Mouse (Mus musculus) hindbrain, embryonic 16.5 days (tissue): ENCODE results near the gene Abtb2. TPM values are rescaled to one million over a fixed set of nuclear protein-coding genes. Genes with fewer than 3 reads are reported as not detected.
A peak's percentile ranks its signal among the peaks of the same experiment; 100 is the strongest.

Experiments
- ATAC-seq: fragments of 200-750 bp; cut with Nextera tagmentation; 2 replicates; pipeline ENCODE4 v1.8.0; 2017; ENCODE audit warnings: moderate TSS enrichment, moderate library complexity
- H3K27ac ChIP-seq: fragments of 300-500 bp; sonication (generic); 2 replicates; pipeline ENCODE4 v1.5.1; 2014; ENCODE audit warnings: low read depth, mild to moderate bottlenecking, control low read depth, low read length, moderate library complexity
- H3K27me3 ChIP-seq: fragments of 300-500 bp; sonication (generic); replicated peaks from 2 replicates; pipeline ENCODE4 v1.6.1; 2014; ENCODE audit warnings: low read length; ENCODE audit not compliant: control insufficient read depth, insufficient read depth
- H3K36me3 ChIP-seq: fragments of 300-500 bp; sonication (generic); 2 replicates; pipeline ENCODE4 v1.6.1; 2014; ENCODE audit warnings: mild to moderate bottlenecking, low read length, moderate library complexity, mixed read lengths; ENCODE audit not compliant: control insufficient read depth, insufficient read depth
- H3K4me1 ChIP-seq: fragments of 300-500 bp; sonication (generic); 2 replicates; pipeline ENCODE4 v1.6.1; 2014; ENCODE audit warnings: low read depth, low read length; ENCODE audit not compliant: control insufficient read depth, insufficient read depth
- H3K4me2 ChIP-seq: fragments of 300-500 bp; sonication (generic); 2 replicates; pipeline ENCODE4 v1.6.1; 2014; ENCODE audit warnings: mild to moderate bottlenecking, low read length, control low read depth, moderate library complexity
- H3K4me3 ChIP-seq: fragments of 300-500 bp; sonication (generic); 2 replicates; pipeline ENCODE4 v1.5.1; 2014; ENCODE audit warnings: mild to moderate bottlenecking, low read length, control low read depth, moderate library complexity
- H3K9ac ChIP-seq: fragments of 300-500 bp; sonication (generic); 2 replicates; pipeline ENCODE4 v1.6.1; 2014; ENCODE audit warnings: low read depth, mild to moderate bottlenecking, control low read depth, low read length, moderate library complexity
- H3K9me3 ChIP-seq: fragments of 300-500 bp; sonication (generic); 2 replicates; pipeline ENCODE4 v1.6.1; 2014; ENCODE audit warnings: mild to moderate bottlenecking, low read length, moderate library complexity; ENCODE audit not compliant: control insufficient read depth
- WGBS: fragments of 180-500 bp; shearing (Covaris S2); extraction: QIAGEN DNeasy Blood & Tissue Kit; methylation state at CpG from one replicate; pipeline ENCODE4 v1.1.7; 2014; 5-methylcytosine and 5-hydroxymethylcytosine counted together
- polyA plus RNA-seq: library from polyadenylated mRNA; unstranded; fragments of >200 nt; fragmentation: Nextera tagmentation; extraction: Ambion mirVana; gene quantifications from 2 replicates; pipeline ENCODE4 v1.2.1, GENCODE M21; 2015

Abtb2 gene
- polyA plus RNA-seq, 1 experiment from 2014 or later = 10.0 TPM

GRCm38 (mm10) chr2:103710849-103711248 is 144.7 kb downstream of the Abtb2 start:
- 85% methylated on average over 7 of the region's 7 CpGs for WGBS
- H3K9ac ChIP-seq = no peak overlapping the region
- H3K4me1 ChIP-seq = peaks cover 8% of the 10 kb centered on the region
- H3K4me3 ChIP-seq = no peak overlapping the region
- H3K36me3 ChIP-seq = no peaks in the 10 kb centered on the region; the same call in 1 of the 2 replicates
- H3K27me3 ChIP-seq = no peaks in the 10 kb centered on the region
- H3K27ac ChIP-seq = no peak overlapping the region
- no peak for ATAC-seq
- no peak overlapping the region for H3K4me2 ChIP-seq
- H3K9me3 ChIP-seq = no peaks in the 10 kb centered on the region

- WGBS = 93% methylated on average over 7 of the region's 7 CpGs
- Histone ChIP-seq H3K9ac (no peak overlapping the region), H3K4me1 (no peaks in the 10 kb centered on the region), H3K36me3 (no peaks in the 10 kb centered on the region; the same call in 1 of the 2 replicates), H3K4me3 (no peak overlapping the region), H3K27ac (no peak overlapping the region), H3K4me2 (no peak overlapping the region), H3K9me3 (no peaks in the 10 kb centered on the region), H3K27me3 (no peaks in the 10 kb centered on the region)
- no peak for ATAC-seq
Observed at GRCm38 (mm10) chr2:103713831-103714230, 147.7 kb downstream of the Abtb2 start.

- Histone ChIP-seq H3K9me3 (no peaks in the 10 kb centered on the region), H3K4me3 (no peak overlapping the region), H3K27ac (no peak overlapping the region), H3K9ac (no peak overlapping the region), H3K27me3 (no peaks in the 10 kb centered on the region), H3K4me2 (no peak overlapping the region), H3K36me3 (no peaks in the 10 kb centered on the region; the same call in 1 of the 2 replicates), H3K4me1 (no peaks in the 10 kb centered on the region)
- no peak for ATAC-seq
- WGBS = 59% methylated on average over 4 of the region's 4 CpGs
Observed at GRCm38 (mm10) chr2:103714412-103714811, 148.3 kb downstream of the Abtb2 start.

GRCm38 (mm10) chr2:103718594-103719291 is 152.6 kb downstream of the Abtb2 start:
- Histone ChIP-seq H3K4me3 (no peak overlapping the region), H3K36me3 (peaks cover 10% of the 10 kb centered on the region), H3K4me2 (no peak overlapping the region), H3K4me1 (no peaks in the 10 kb centered on the region), H3K27me3 (no peaks in the 10 kb centered on the region), H3K9me3 (no peaks in the 10 kb centered on the region), H3K27ac (no peak overlapping the region), H3K9ac (no peak overlapping the region)
- WGBS = 60% methylated on average over 8 of the region's 8 CpGs
- peak; percentile 85 for ATAC-seq

DNA sequence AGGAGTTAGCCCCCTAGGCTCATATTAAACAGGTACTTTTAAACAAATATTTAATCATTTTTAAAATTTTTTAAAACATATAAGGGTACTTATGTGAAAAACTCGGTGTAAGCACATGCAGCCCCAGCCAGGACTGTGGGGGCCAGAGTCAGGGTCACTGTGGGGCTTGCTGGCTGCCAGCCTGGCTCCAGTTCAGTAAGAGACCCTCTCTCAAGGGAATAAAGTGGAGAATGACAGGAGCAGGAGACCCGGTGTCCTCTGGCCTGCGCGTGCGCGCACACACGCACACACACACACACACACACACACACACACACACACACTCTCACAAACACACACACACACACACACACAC is 153.2 kb downstream of the Abtb2 start:
- H3K9ac ChIP-seq = no peak overlapping the region
- 92% methylated on average over 7 of the region's 7 CpGs for WGBS
- 0 out of 2 replicates have a peak, but pooled peaks have one; percentile 32 for ATAC-seq
- no peaks in the 10 kb centered on the region for H3K9me3 ChIP-seq
- no peak overlapping the region for H3K27ac ChIP-seq
- no peaks in the 10 kb centered on the region for H3K4me1 ChIP-seq
- no peaks in the 10 kb centered on the region for H3K27me3 ChIP-seq
- no peak overlapping the region for H3K4me3 ChIP-seq
- peaks cover 12% of the 10 kb centered on the region for H3K36me3 ChIP-seq
- no peak overlapping the region for H3K4me2 ChIP-seq

DNA sequence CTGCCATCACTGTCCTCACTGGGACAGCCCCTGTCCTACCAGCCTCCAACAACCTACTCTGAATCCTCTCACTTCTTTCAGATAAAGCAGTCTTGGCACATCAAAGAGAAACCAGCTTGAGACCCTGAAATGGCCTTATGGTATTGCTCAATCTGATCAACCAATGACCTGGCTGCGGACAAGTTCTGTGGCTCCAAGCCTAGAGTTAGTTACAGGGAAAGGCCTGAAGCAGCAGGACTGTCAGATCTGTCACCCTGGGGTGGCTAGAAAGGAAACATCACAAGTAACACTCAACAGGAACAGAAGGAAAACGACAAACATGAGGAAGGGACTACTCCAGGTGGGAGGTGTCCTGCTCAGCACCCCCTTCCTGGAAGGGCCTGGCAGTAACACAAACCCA is 158.4 kb downstream of the Abtb2 start:
- no peak for ATAC-seq
- H3K27me3 ChIP-seq = no peaks in the 10 kb centered on the region
- no peaks in the 10 kb centered on the region for H3K9me3 ChIP-seq
- H3K4me3 ChIP-seq = no peak overlapping the region
- H3K36me3 ChIP-seq = peaks cover 21% of the 10 kb centered on the region
- H3K27ac ChIP-seq = no peak overlapping the region
- H3K4me1 ChIP-seq = no peaks in the 10 kb centered on the region
- H3K9ac ChIP-seq = no peak overlapping the region
- no peak overlapping the region for H3K4me2 ChIP-seq
- 93% methylated on average over 2 of the region's 2 CpGs for WGBS

GRCm38 (mm10) chr2:103728027-103728540 is 162.0 kb downstream of the Abtb2 start:
- Histone ChIP-seq H3K4me2 (no peak overlapping the region), H3K9me3 (no peaks in the 10 kb centered on the region), H3K27me3 (no peaks in the 10 kb centered on the region), H3K27ac (no peak overlapping the region), H3K9ac (no peak overlapping the region), H3K4me3 (no peak overlapping the region), H3K36me3 (peaks cover 16% of the 10 kb centered on the region), H3K4me1 (no peaks in the 10 kb centered on the region)
- WGBS = 86% methylated on average over 12 of the region's 12 CpGs
- ATAC-seq = no peak

DNA sequence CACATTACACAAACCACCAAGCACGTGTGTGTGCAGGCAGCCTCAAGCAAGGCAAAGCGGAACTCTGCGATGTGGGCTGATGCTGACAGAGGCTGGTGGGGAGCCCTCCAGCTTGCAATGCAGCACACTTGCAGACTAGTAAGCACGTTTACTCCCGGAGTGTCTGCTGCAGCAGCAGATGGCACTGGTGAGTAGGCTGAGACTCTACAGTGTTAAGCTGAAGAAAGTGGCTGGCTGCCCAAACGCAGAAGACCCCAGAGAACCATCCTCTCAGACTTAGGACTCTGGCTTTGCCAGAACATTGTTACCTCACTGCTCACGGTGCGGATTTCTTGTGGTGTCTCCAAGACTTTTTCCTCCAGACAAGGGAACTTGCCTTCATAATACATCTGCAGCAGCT is 164.9 kb downstream of the Abtb2 start:
- no peaks in the 10 kb centered on the region for H3K9me3 ChIP-seq
- H3K27ac ChIP-seq = no peak overlapping the region
- H3K36me3 ChIP-seq = peaks cover 20% of the 10 kb centered on the region
- H3K4me3 ChIP-seq = no peak overlapping the region
- H3K9ac ChIP-seq = no peak overlapping the region
- H3K27me3 ChIP-seq = no peaks in the 10 kb centered on the region
- H3K4me1 ChIP-seq = no peaks in the 10 kb centered on the region
- H3K4me2 ChIP-seq = no peak overlapping the region
- ATAC-seq = peak; percentile 60
- 73% methylated on average over 8 of the region's 8 CpGs for WGBS

DNA sequence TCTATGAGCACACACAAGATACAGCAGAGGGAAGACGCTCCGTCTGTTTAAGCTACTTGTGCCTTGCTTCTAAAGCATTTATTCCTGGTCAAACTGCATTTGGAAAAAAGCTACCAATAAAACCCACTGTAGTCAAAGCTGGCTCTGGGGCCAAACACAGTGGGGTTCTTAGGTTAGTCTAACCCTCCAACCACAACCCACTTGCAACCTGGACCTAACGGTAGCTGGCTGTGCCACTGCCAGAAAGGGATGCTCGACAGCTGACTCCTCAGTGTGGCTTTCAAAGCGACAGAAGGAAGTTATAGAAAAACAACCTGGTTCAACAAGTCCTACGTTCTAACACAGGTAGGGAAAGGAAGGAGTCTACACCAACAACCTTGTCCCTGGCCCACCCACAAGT is 165.3 kb downstream of the Abtb2 start:
- Histone ChIP-seq H3K27ac (no peak overlapping the region), H3K36me3 (peaks cover 20% of the 10 kb centered on the region), H3K27me3 (no peaks in the 10 kb centered on the region), H3K4me2 (no peak overlapping the region), H3K9ac (no peak overlapping the region), H3K4me3 (no peak overlapping the region), H3K9me3 (no peaks in the 10 kb centered on the region), H3K4me1 (no peaks in the 10 kb centered on the region)
- 86% methylated on average over 6 of the region's 6 CpGs for WGBS
- no peak; the same call in 1 of the 2 replicates for ATAC-seq
